Comparison of ENCODE assay signal across 21 mouse cellular contexts in the genomic region with DNA sequence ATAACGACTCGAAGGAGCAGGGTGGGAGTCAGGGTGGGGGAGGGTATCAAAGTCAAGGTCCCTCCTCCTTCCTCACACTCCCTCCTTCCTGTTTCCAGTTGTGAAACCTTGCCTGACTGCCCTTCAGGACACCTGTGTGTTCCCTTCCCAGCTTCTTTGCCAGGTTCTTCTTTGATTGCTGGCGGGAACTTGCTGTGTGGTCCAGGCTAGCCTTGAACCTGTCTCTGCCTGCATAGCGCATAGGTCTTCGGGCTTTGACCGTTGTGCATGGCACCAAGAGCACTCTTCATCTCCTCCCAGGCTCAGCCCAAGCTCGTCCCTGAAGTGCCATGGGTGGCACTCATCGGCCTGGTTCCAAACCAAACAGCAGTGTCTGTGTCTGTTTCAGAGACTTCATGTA. TPM values are rescaled to one million over a fixed set of nuclear protein-coding genes. Genes with fewer than 3 reads are reported as not detected.
DNase-seq lines count a peak whose midpoint lies in the region; ATAC-seq and TF ChIP-seq lines count a peak whose summit lies in the region.
"Had no signal": no experiment of that assay in that cellular context is flagged by ENCODE, and none has a peak within 500 bp of the region (broad histone marks: within the 10 kb centered on the region; RNA-seq: fewer than 3 reads in every experiment).

No protein-coding gene starts in this region.

- peaks cover 12% of the 10 kb centered on the region; the same call in 1 of the 2 replicates for H3K4me1 ChIP-seq in intestine, embryonic 16.5 days (ENCODE audit: control insufficient read depth, insufficient read depth, low read length)
- peaks cover 58% of the 10 kb centered on the region for H3K4me1 ChIP-seq in liver, embryonic 15.5 days (replicated peaks)
- no peaks in the 10 kb centered on the region for H3K4me1 ChIP-seq in stomach, postnatal 0 days (replicated peaks; ENCODE audit: control insufficient read depth, insufficient read depth)
- 0 out of 2 replicates have a peak, but pooled peaks cover 5% of the 10 kb centered on the region for H3K4me1 ChIP-seq in forebrain, embryonic 16.5 days (replicated peaks; ENCODE audit: control insufficient read depth, insufficient read depth, low read length)
- H3K4me1 ChIP-seq: embryonic facial prominence, embryonic 13.5 days; forebrain, embryonic 12.5 days had no signal

- peaks cover 16% of the 10 kb centered on the region for H3K36me3 ChIP-seq in intestine, embryonic 16.5 days (ENCODE audit: control insufficient read depth, insufficient read depth, low read length)
- peaks cover 21% of the 10 kb centered on the region for H3K36me3 ChIP-seq in liver, embryonic 15.5 days (replicated peaks)
- H3K36me3 ChIP-seq in stomach, postnatal 0 days (ENCODE audit: control insufficient read depth, insufficient read depth, low read length) = peaks cover 6% of the 10 kb centered on the region; the same call in 1 of the 2 replicates
- peaks cover 5% of the 10 kb centered on the region; the same call in 1 of the 2 replicates for H3K36me3 ChIP-seq in forebrain, embryonic 16.5 days (ENCODE audit: control insufficient read depth, insufficient read depth)

- no peaks in the 10 kb centered on the region for H3K9me3 ChIP-seq in intestine, embryonic 16.5 days (ENCODE audit: control insufficient read depth, low read length)
- no peaks in the 10 kb centered on the region for H3K9me3 ChIP-seq in liver, embryonic 15.5 days (replicated peaks)
- no peaks in the 10 kb centered on the region for H3K9me3 ChIP-seq in stomach, postnatal 0 days (ENCODE audit: control insufficient read depth, low read length)
- no peaks in the 10 kb centered on the region for H3K9me3 ChIP-seq in forebrain, embryonic 16.5 days (ENCODE audit: control insufficient read depth, low read length)
- H3K9me3 ChIP-seq: heart, embryonic 10.5 days; limb, embryonic 10.5 days; midbrain, embryonic 12.5 days; neural tube, embryonic 15.5 days had no signal

- no peak for TF ChIP-seq CTCF in stomach, postnatal 0 days (IDR thresholded peaks at IDR 0.05; ENCODE audit: low read depth)

- peak overlapping the region; percentile 98 for H3K27ac ChIP-seq in intestine, embryonic 16.5 days (ENCODE audit: low read length)
- no peak overlapping the region for H3K27ac ChIP-seq in liver, embryonic 15.5 days (replicated peaks)
- H3K27ac ChIP-seq in stomach, postnatal 0 days (replicated peaks) = peak overlapping the region; percentile 90; the same call in 1 of the 2 replicates
- no peak overlapping the region for H3K27ac ChIP-seq in forebrain, embryonic 16.5 days (ENCODE audit: low read length)
- H3K27ac ChIP-seq: embryonic facial prominence, embryonic 13.5 days; forebrain, embryonic 12.5 days; heart, embryonic 10.5 days; kidney, postnatal 0 days; limb, embryonic 10.5 days; midbrain, embryonic 12.5 days; neural tube, embryonic 15.5 days had no signal

- TF ChIP-seq EP300 in stomach, postnatal 0 days (optimal IDR thresholded peaks at IDR 0.05) = no peak

- whole genome bisulfite sequencing in intestine, embryonic 16.5 days = 67% methylated on average over 8 of the region's 8 CpGs
- 71% methylated on average over 8 of the region's 8 CpGs for WGBS in liver, embryonic 15.5 days (ENCODE audit: insufficient replicate concordance)
- WGBS in stomach, postnatal 0 days = 73% methylated on average over 8 of the region's 8 CpGs
- 85% methylated on average over 8 of the region's 8 CpGs for WGBS in forebrain, embryonic 16.5 days

- H3K4me2 ChIP-seq in intestine, embryonic 16.5 days (ENCODE audit: low read depth, low read length) = peak overlapping the region; percentile 49
- peak overlapping the region; percentile 51 for H3K4me2 ChIP-seq in liver, embryonic 15.5 days
- peak overlapping the region; percentile 50 for H3K4me2 ChIP-seq in stomach, postnatal 0 days (replicated peaks; ENCODE audit: low read depth)
- no peak overlapping the region for H3K4me2 ChIP-seq in forebrain, embryonic 16.5 days (ENCODE audit: low read length)
- H3K4me2 ChIP-seq: embryonic facial prominence, embryonic 13.5 days; forebrain, embryonic 12.5 days; midbrain, embryonic 12.5 days; neural tube, embryonic 15.5 days had no signal

- H3K27me3 ChIP-seq in intestine, embryonic 16.5 days (replicated peaks; ENCODE audit: control insufficient read depth, insufficient read depth, low read length) = no peaks in the 10 kb centered on the region
- H3K27me3 ChIP-seq in liver, embryonic 15.5 days = peaks cover 7% of the 10 kb centered on the region; the same call in 1 of the 2 replicates
- no peaks in the 10 kb centered on the region for H3K27me3 ChIP-seq in stomach, postnatal 0 days (ENCODE audit: control insufficient read depth, insufficient read depth, low read length)
- H3K27me3 ChIP-seq in forebrain, embryonic 16.5 days (replicated peaks; ENCODE audit: control insufficient read depth, insufficient read depth, low read length) = no peaks in the 10 kb centered on the region
- H3K27me3 ChIP-seq: embryonic facial prominence, embryonic 13.5 days; neural tube, embryonic 15.5 days had no signal

- H3K4me3 ChIP-seq in intestine, embryonic 16.5 days (ENCODE audit: low read length) = peak overlapping the region; percentile 58
- peak overlapping the region; percentile 40 for H3K4me3 ChIP-seq in liver, embryonic 15.5 days (replicated peaks)
- peak overlapping the region; percentile 29 for H3K4me3 ChIP-seq in stomach, postnatal 0 days (ENCODE audit: low read depth, low read length)
- no peak overlapping the region for H3K4me3 ChIP-seq in forebrain, embryonic 16.5 days (replicated peaks; ENCODE audit: low read length)
- H3K4me3 ChIP-seq: embryonic facial prominence, embryonic 13.5 days; forebrain, embryonic 12.5 days; heart, embryonic 10.5 days; limb, embryonic 10.5 days; midbrain, embryonic 12.5 days; neural tube, embryonic 15.5 days had no signal

- ATAC-seq in intestine, embryonic 16.5 days = no peak
- ATAC-seq in liver, embryonic 15.5 days (ENCODE audit: insufficient read depth) = no peak
- no peak for ATAC-seq in stomach, postnatal 0 days (ENCODE audit: low FRiP score, low TSS enrichment)
- no peak for ATAC-seq in forebrain, embryonic 16.5 days
- ATAC-seq: hindbrain, embryonic 16.5 days had no signal

- H3K9ac ChIP-seq in intestine, embryonic 16.5 days (ENCODE audit: low read depth, low read length) = peak overlapping the region; percentile 76
- H3K9ac ChIP-seq in liver, embryonic 15.5 days = no peak overlapping the region
- H3K9ac ChIP-seq in stomach, postnatal 0 days (ENCODE audit: low read length) = no peak overlapping the region
- no peak overlapping the region for H3K9ac ChIP-seq in forebrain, embryonic 16.5 days (replicated peaks; ENCODE audit: low read depth, low read length)
- H3K9ac ChIP-seq: embryonic facial prominence, embryonic 13.5 days; forebrain, embryonic 12.5 days; midbrain, embryonic 12.5 days; neural tube, embryonic 15.5 days had no signal

- peak; percentile 57 for DNase-seq in cerebellum, adult 9-10 months
- DNase-seq in cerebellum, postnatal 25 days = no peak
- DNase-seq in stomach, postnatal 0 days (ENCODE audit: low spot score) = peak; percentile 27
- no peak for DNase-seq in ovary, adult 18-20 months (ENCODE audit: low spot score)
- DNase-seq: adrenal gland, postnatal 25 days; gastrocnemius, postnatal 36 days; kidney, adult 18-20 months; lung, adult 18-20 months; thymus, postnatal 36 days had no signal

RNA-seq across cellular contexts. Expression of gene Ehd1, which starts 11.6 kb away (rescaled TPM):
- polyA plus RNA-seq in intestine, embryonic 16.5 days (2015; fragmentation: Nextera tagmentation; extraction: Ambion mirVana) = 135 and 158 TPM in 2 replicates
- polyA plus RNA-seq in liver, embryonic 15.5 days (2015; fragmentation: Nextera tagmentation; extraction: Ambion mirVana) = 64.0 and 69.3 TPM in 2 replicates
- 62.0 and 63.8 TPM in 2 replicates for polyA plus RNA-seq in stomach, postnatal 0 days (2015; fragmentation: Nextera tagmentation; extraction: Ambion mirVana)
- 105 and 106 TPM in 2 replicates for polyA plus RNA-seq in forebrain, embryonic 16.5 days (2015; fragmentation: Nextera tagmentation; extraction: Ambion mirVana)

RNA-seq across cellular contexts. Expression of gene Atg2a, which starts 23.5 kb away (rescaled TPM):
- polyA plus RNA-seq in intestine, embryonic 16.5 days (2015; fragmentation: Nextera tagmentation; extraction: Ambion mirVana) = 7.4 and 8.4 TPM in 2 replicates
- polyA plus RNA-seq in liver, embryonic 15.5 days (2015; fragmentation: Nextera tagmentation; extraction: Ambion mirVana) = 4.7 and 5.8 TPM in 2 replicates
- polyA plus RNA-seq in stomach, postnatal 0 days (2015; fragmentation: Nextera tagmentation; extraction: Ambion mirVana) = 4.8 and 6.0 TPM in 2 replicates
- 11.2 and 13.1 TPM in 2 replicates for polyA plus RNA-seq in forebrain, embryonic 16.5 days (2015; fragmentation: Nextera tagmentation; extraction: Ambion mirVana)

RNA-seq across cellular contexts. Expression of gene Ppp2r5b, which starts 29.3 kb away (rescaled TPM):
- polyA plus RNA-seq in intestine, embryonic 16.5 days (2015; fragmentation: Nextera tagmentation; extraction: Ambion mirVana) = 21.0 and 23.5 TPM in 2 replicates
- polyA plus RNA-seq in liver, embryonic 15.5 days (2015; fragmentation: Nextera tagmentation; extraction: Ambion mirVana) = 3.3 and 5.0 TPM in 2 replicates
- 14.7 and 15.0 TPM in 2 replicates for polyA plus RNA-seq in stomach, postnatal 0 days (2015; fragmentation: Nextera tagmentation; extraction: Ambion mirVana)
- 106 and 117 TPM in 2 replicates for polyA plus RNA-seq in forebrain, embryonic 16.5 days (2015; fragmentation: Nextera tagmentation; extraction: Ambion mirVana)

RNA-seq across cellular contexts. Expression of gene Gpha2, which starts 38.8 kb away (rescaled TPM):
- 0.23 and 0.65 TPM in 2 replicates for polyA plus RNA-seq in intestine, embryonic 16.5 days (2015; fragmentation: Nextera tagmentation; extraction: Ambion mirVana)
- polyA plus RNA-seq in liver, embryonic 15.5 days (2015; fragmentation: Nextera tagmentation; extraction: Ambion mirVana) = 0.15 and 0.28 TPM in 2 replicates
- 0.17 and 0.46 TPM in 2 replicates for polyA plus RNA-seq in stomach, postnatal 0 days (2015; fragmentation: Nextera tagmentation; extraction: Ambion mirVana)
- polyA plus RNA-seq in forebrain, embryonic 16.5 days (2015; fragmentation: Nextera tagmentation; extraction: Ambion mirVana) = not detected in 2 replicates
- polyA plus RNA-seq: erythroblast, embryonic 14.5 days; hindbrain, embryonic 16.5 days; neural tube, embryonic 15.5 days had no signal

RNA-seq across cellular contexts. Expression of gene Cdc42bpg, which starts 41.3 kb away (rescaled TPM):
- 1.2 and 1.5 TPM in 2 replicates for polyA plus RNA-seq in intestine, embryonic 16.5 days (2015; fragmentation: Nextera tagmentation; extraction: Ambion mirVana)
- 0.21 and 0.38 TPM in 2 replicates for polyA plus RNA-seq in liver, embryonic 15.5 days (2015; fragmentation: Nextera tagmentation; extraction: Ambion mirVana)
- polyA plus RNA-seq in stomach, postnatal 0 days (2015; fragmentation: Nextera tagmentation; extraction: Ambion mirVana) = 1.3 and 1.9 TPM in 2 replicates
- polyA plus RNA-seq in forebrain, embryonic 16.5 days (2015; fragmentation: Nextera tagmentation; extraction: Ambion mirVana) = 0.52 and 1.1 TPM in 2 replicates

Comparison
In these comparisons a context has a peak if more than half of its experiments do, and no peak if none do; other contexts are left out.
1. DNase-seq: peak in cerebellum, adult 9-10 months (single experiment) and stomach, postnatal 0 days (single experiment); none in cerebellum, postnatal 25 days (0 of 2) and ovary, adult 18-20 months (single experiment).
2. H3K27ac ChIP-seq: peak in intestine, embryonic 16.5 days (single experiment) and stomach, postnatal 0 days (single experiment); none in liver, embryonic 15.5 days (single experiment) and forebrain, embryonic 16.5 days (single experiment).